Mouse (Mus musculus) stomach, embryonic 16.5 days (tissue): ENCODE measurements around the gene Igf2bp1. TPM values are rescaled to one million over a fixed set of nuclear protein-coding genes. Genes with fewer than 3 reads are reported as not detected.

Experiments used
- ATAC-seq: fragments of 200-750 bp; cut with Nextera tagmentation; 2 replicates; pipeline ENCODE4 v1.8.0; 2017; ENCODE audit warnings: moderate number of reproducible peaks, moderate TSS enrichment; ENCODE audit not compliant: insufficient read depth, low FRiP score
- H3K27ac ChIP-seq: fragments of 300-500 bp; sonication (generic); 2 replicates; pipeline ENCODE4 v1.5.1; 2014; ENCODE audit warnings: low read length
- H3K27me3 ChIP-seq: fragments of 300-500 bp; sonication (generic); 2 replicates; pipeline ENCODE4 v1.6.1; 2014; ENCODE audit warnings: low read length, control low read depth, mixed read lengths; ENCODE audit not compliant: control insufficient read depth, insufficient read depth
- H3K36me3 ChIP-seq: fragments of 300-500 bp; sonication (generic); 2 replicates; pipeline ENCODE4 v1.6.1; 2014; ENCODE audit warnings: low read length; ENCODE audit not compliant: control insufficient read depth, insufficient read depth
- H3K4me1 ChIP-seq: fragments of 300-500 bp; sonication (generic); 2 replicates; pipeline ENCODE4 v1.6.1; 2014; ENCODE audit warnings: low read length, control low read depth, mixed read lengths; ENCODE audit not compliant: control insufficient read depth, insufficient read depth
- H3K4me2 ChIP-seq: fragments of 300-500 bp; sonication (generic); 2 replicates; pipeline ENCODE4 v1.6.1; 2014; ENCODE audit warnings: low read depth, low read length, mixed read lengths
- H3K4me3 ChIP-seq: fragments of 300-500 bp; sonication (generic); replicated peaks from 2 replicates; pipeline ENCODE4 v1.5.1; 2014; ENCODE audit warnings: mild to moderate bottlenecking, low read length
- H3K9ac ChIP-seq: fragments of 300-500 bp; sonication (generic); 2 replicates; pipeline ENCODE4 v1.6.1; 2014; ENCODE audit warnings: low read length
- H3K9me3 ChIP-seq: fragments of 300-500 bp; sonication (generic); replicated peaks from 2 replicates; pipeline ENCODE4 v1.6.1; 2016; ENCODE audit warnings: low read length, control low read depth; ENCODE audit not compliant: control insufficient read depth
- WGBS: fragments of 180-500 bp; shearing (Covaris S2); extraction: QIAGEN DNeasy Blood & Tissue Kit; methylation state at CpG from one replicate; pipeline ENCODE4 v1.1.7; 2014; 5-methylcytosine and 5-hydroxymethylcytosine counted together
- polyA plus RNA-seq: library from polyadenylated mRNA; unstranded; fragments of >200 nt; fragmentation: Nextera tagmentation; extraction: Ambion mirVana; gene quantifications from 2 replicates; pipeline ENCODE4 v1.2.1, GENCODE M21; 2015

Gene Igf2bp1
- polyA plus RNA-seq, 1 experiment from 2014 or later, result 24.1 TPM

DNA sequence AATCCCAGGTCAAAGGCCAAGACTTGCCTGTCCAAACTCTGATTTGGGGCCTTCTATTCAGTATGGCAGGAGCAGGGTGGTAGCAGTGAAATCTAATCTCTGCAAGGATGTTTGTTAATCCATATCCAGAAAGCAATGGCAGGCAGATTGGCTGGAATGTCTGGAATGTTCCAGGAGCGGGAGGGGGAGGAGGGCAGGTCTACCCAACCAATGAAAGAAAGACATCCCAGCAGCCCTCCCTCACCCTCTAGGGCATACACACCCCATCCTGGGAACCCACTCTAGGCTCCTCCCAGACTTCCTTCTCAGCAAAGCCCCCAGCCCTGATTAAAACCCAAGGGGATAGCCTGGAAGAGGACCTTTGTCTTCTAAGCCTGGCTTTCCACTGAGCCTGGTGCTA lies 23.3 kb downstream of the Igf2bp1 start:
- Histone ChIP-seq H3K4me3 (no peak overlapping the region), H3K9ac (no peak overlapping the region; the same call in 1 of the 2 replicates), H3K4me1 (peaks cover 17% of the 10 kb centered on the region), H3K27ac (peak overlapping the region; percentile 31), H3K27me3 (no peaks in the 10 kb centered on the region), H3K9me3 (no peaks in the 10 kb centered on the region), H3K36me3 (peaks cover 6% of the 10 kb centered on the region; the same call in 1 of the 2 replicates), H3K4me2 (no peak overlapping the region)
- ATAC-seq, result peak; percentile 66; the same call in 1 of the 2 replicates
- WGBS, result 33% methylated on average over 1 of the region's 1 CpGs

DNA sequence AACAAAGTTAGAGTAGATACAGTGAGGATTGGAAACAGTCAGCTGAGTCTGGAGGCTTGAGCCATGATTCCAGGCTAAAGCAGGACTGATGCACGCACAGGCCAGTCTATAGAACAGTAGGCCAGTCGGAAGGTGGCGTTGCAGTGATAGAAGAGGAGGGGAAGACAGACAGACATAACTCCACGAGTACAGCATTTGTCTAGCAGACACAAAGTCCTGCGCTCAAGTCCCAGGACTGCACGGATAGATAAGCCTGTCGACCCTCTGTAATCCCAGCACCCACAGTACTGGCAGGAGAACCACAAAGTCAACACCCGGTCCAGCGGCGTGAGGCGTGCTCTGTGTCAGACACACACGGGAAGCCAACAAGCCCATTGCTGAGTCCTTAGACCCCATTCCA lies 23.9 kb downstream of the Igf2bp1 start:
- H3K4me2 ChIP-seq, result no peak overlapping the region
- H3K36me3 ChIP-seq, result peaks cover 7% of the 10 kb centered on the region
- no peak for ATAC-seq
- H3K27me3 ChIP-seq, result no peaks in the 10 kb centered on the region
- 0 out of 2 replicates have a peak overlapping the region, but pooled peaks have one; percentile 26 for H3K27ac ChIP-seq
- H3K9ac ChIP-seq, result no peak overlapping the region
- H3K4me1 ChIP-seq, result peaks cover 17% of the 10 kb centered on the region
- WGBS, result 70% methylated on average over 12 of the region's 12 CpGs
- H3K4me3 ChIP-seq, result no peak overlapping the region
- H3K9me3 ChIP-seq, result no peaks in the 10 kb centered on the region

DNA sequence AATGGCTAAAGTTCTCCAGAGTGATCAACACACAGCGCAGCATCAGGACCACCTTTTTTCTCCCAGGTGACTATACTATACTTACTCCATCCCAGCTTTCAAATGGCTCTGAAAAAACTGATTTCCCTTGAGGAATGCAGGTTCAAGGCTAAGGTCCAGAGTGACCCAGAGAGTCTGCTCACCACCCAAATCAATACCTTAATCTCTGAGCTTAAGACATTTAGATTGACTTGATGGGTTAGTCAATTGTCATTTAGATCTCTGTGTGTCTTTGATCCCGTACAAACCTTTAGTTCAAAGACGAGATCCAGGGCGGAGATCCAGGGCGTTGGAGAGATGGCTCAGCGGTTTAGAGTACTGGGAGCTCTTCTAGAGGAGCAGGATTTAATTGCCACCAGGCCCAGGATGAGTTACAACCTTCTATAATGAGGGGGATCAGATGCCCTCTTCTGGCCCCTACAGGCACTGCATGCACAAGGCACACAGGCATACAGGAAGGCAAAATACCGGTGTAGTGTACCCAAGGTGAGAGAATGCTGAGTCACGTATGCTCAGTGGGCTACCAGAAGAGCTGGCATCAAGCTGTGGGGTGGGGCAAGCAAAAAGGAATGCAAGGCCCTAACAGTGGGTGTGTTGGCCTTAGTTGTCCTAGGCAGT lies 24.9 kb downstream of the Igf2bp1 start:
- no peak overlapping the region for H3K4me2 ChIP-seq
- H3K4me1 ChIP-seq, result peaks cover 17% of the 10 kb centered on the region
- H3K27ac ChIP-seq, result no peak overlapping the region
- no peaks in the 10 kb centered on the region for H3K27me3 ChIP-seq
- no peak overlapping the region for H3K4me3 ChIP-seq
- H3K9ac ChIP-seq, result no peak overlapping the region
- 62% methylated on average over 8 of the region's 8 CpGs for WGBS
- peaks cover 15% of the 10 kb centered on the region for H3K36me3 ChIP-seq
- no peak for ATAC-seq
- no peaks in the 10 kb centered on the region for H3K9me3 ChIP-seq

DNA sequence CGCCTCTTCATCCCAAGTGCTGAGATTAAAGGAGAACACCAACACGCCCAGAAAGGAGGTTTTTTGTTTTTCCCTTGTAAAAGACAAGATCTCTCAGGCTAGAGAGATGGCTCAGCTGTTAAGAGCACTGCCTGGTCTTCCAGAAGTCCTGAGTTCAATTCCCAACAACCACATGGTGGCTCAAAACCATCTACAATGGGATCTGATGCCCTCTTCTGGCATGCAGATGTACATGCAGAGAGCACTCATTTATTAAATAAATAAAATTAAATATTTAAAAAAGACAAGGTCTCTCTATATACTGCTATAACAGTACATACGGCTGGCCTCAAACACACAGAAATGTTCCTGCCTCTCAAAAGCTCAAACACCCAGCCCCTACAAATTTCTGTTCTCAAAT lies 27.3 kb downstream of the Igf2bp1 start:
- Histone ChIP-seq H3K4me1 (peaks cover 15% of the 10 kb centered on the region), H3K9ac (no peak overlapping the region), H3K9me3 (no peaks in the 10 kb centered on the region), H3K27ac (no peak overlapping the region), H3K36me3 (peaks cover 24% of the 10 kb centered on the region), H3K4me3 (no peak overlapping the region), H3K27me3 (no peaks in the 10 kb centered on the region), H3K4me2 (no peak overlapping the region)
- ATAC-seq, result no peak
- WGBS, result 78% methylated on average over 3 of the region's 3 CpGs

DNA sequence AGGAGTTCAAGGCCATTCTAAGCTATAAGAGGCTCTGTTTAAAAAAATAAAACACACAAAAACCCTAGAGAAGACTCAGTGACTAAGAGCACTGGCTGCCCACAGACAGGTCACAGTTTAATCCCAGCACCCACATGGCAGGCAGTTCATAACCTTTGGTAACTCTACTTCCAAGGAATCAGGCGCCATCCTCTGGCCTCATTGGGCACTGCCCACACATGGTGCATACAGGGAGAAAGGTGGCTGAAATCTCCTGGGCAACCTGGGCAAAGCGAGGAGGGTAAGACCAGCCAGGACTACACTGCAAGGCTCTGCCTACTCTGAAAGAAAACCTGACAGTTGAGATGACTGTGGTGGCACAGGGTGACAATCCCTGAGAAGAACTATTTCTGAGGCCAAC lies 29.4 kb downstream of the Igf2bp1 start:
- Histone ChIP-seq H3K9ac (no peak overlapping the region), H3K4me3 (no peak overlapping the region), H3K27ac (no peak overlapping the region), H3K4me1 (no peaks in the 10 kb centered on the region), H3K36me3 (peaks cover 30% of the 10 kb centered on the region), H3K27me3 (no peaks in the 10 kb centered on the region), H3K9me3 (no peaks in the 10 kb centered on the region), H3K4me2 (no peak overlapping the region)
- 97% methylated on average over 2 of the region's 2 CpGs for WGBS
- ATAC-seq, result no peak

DNA sequence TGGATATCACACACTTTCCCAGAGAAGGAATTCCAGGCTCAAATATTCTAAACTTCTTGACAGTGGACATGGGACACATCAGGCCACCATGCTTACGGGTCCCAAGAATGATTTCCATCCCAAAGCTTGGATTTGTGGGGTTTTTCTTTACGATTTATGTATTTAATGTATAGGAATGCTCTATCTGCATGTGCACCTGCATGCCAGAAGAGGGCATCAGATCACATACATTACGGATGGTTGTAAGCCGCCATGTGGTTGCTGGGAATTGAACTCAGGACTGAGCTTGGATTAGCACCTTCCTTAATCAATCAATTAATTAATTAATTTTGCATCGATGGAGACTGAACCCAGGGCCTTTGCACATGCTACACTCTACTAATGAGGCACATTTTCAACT lies 30.0 kb downstream of the Igf2bp1 start:
- no peak overlapping the region for H3K9ac ChIP-seq
- H3K27me3 ChIP-seq, result no peaks in the 10 kb centered on the region
- H3K9me3 ChIP-seq, result no peaks in the 10 kb centered on the region
- H3K4me3 ChIP-seq, result no peak overlapping the region
- WGBS, result 92% methylated on average over 5 of the region's 5 CpGs
- H3K4me1 ChIP-seq, result no peaks in the 10 kb centered on the region
- no peak overlapping the region for H3K27ac ChIP-seq
- peaks cover 30% of the 10 kb centered on the region for H3K36me3 ChIP-seq
- ATAC-seq, result no peak
- no peak overlapping the region for H3K4me2 ChIP-seq

DNA sequence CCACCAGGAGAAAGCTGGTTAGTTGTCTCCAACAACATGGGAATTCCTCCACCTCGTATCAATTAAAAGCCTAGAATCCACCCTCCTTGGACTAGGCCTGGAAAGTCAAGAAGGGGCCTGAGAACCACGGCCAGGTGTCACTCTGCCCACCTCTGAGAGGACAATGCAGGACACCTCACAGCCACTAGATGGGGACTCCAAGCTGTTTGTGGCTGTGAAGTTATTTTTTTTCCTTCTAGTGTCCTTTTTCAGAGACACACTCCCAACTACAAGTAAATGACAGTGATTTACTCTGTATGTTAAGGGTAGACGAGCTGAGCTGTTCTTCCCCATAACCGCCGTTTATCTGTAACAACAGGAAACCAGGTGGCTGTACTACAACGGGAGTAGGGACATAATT lies 32.6 kb downstream of the Igf2bp1 start:
- Histone ChIP-seq H3K27me3 (no peaks in the 10 kb centered on the region), H3K36me3 (peaks cover 31% of the 10 kb centered on the region), H3K4me3 (no peak overlapping the region), H3K4me1 (no peaks in the 10 kb centered on the region), H3K9me3 (no peaks in the 10 kb centered on the region), H3K27ac (no peak overlapping the region), H3K4me2 (no peak overlapping the region), H3K9ac (no peak overlapping the region)
- no peak for ATAC-seq
- 65% methylated on average over 6 of the region's 6 CpGs for WGBS

DNA sequence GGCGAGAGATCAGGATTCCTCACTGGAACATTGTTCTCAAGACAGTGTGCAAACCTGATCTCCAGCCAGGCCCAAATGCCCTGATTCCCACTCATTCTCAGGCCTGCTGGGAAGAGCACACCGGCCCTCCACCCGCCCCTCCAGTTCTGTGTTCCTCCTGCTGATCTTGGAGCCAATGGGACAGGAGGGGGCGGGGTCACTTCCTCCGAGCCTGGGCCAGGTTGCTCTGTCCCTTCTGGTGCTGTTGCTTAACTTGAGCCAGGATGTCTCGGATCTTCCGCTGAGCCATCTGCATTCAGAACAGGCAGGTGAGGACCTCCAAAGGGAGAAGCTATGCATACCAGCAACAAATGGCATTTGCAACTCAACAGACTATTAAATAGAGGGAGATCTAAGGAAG lies 42.4 kb downstream of the Igf2bp1 start:
- H3K27ac ChIP-seq, result no peak overlapping the region
- no peaks in the 10 kb centered on the region for H3K9me3 ChIP-seq
- H3K4me2 ChIP-seq, result no peak overlapping the region
- ATAC-seq, result no peak
- WGBS, result 66% methylated on average over 7 of the region's 7 CpGs
- H3K36me3 ChIP-seq, result peaks cover 14% of the 10 kb centered on the region; the same call in 1 of the 2 replicates
- no peaks in the 10 kb centered on the region for H3K27me3 ChIP-seq
- H3K9ac ChIP-seq, result no peak overlapping the region
- no peak overlapping the region for H3K4me3 ChIP-seq
- H3K4me1 ChIP-seq, result no peaks in the 10 kb centered on the region

DNA sequence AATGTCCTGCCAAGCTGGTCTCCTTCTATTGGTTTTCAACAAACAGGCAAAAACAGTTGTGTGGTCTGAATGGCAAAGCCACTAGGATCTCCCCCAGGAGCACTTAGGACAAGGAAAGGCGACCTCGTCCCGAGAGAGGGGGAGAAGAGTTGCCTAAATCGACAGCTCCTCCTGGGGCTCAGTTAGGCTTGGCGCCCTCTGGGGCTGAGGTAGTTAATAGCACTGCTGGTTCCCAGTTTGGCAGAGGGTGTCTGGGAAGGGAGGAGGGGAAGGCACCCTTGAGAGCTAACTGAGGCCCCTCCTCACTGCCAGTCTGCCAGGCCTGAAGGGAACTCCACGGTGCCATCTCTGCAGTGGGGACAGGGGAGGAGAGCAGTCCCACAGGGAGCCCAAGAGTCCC lies 46.6 kb downstream of the Igf2bp1 start:
- no peaks in the 10 kb centered on the region for H3K9me3 ChIP-seq
- no peak overlapping the region for H3K4me2 ChIP-seq
- no peak for ATAC-seq
- 54% methylated on average over 6 of the region's 6 CpGs for WGBS
- H3K27ac ChIP-seq, result no peak overlapping the region
- H3K27me3 ChIP-seq, result no peaks in the 10 kb centered on the region
- H3K4me1 ChIP-seq, result no peaks in the 10 kb centered on the region
- no peak overlapping the region for H3K4me3 ChIP-seq
- no peaks in the 10 kb centered on the region; the same call in 1 of the 2 replicates for H3K36me3 ChIP-seq
- H3K9ac ChIP-seq, result no peak overlapping the region
